Mouse (Mus musculus) MEL (cell line): ENCODE measurements at regions not wholly inside any gene's neighbourhood (a gene's known extent, or its start where the extent isn't known, plus 50 kb on each side); places are given as distances from the start of the nearest gene placed in this dataset.

Experiments
- DNase-seq: peaks from one replicate; pipeline ENCODE4 v3.0.0; 2011; ENCODE audit warnings: low read depth, low spot score
- H3K27ac ChIP-seq: 2 replicates; pipeline ENCODE4 v1.5.1; 2012; ENCODE audit warnings: low read depth, mild to moderate bottlenecking, control low read depth, low read length, moderate library complexity; ENCODE audit not compliant: control insufficient read depth
- H3K27me3 ChIP-seq, 2 experiments: fragments of 150-350 bp in 1 of 2; sonication (generic) in 1 of 2; 2 replicates each; pipeline ENCODE4 v1.6.1; 2012; ENCODE audit warnings: low read length in 2 of 2, mild to moderate bottlenecking in 2 of 2, improper control_type of control experiment in 1 of 2, moderate library complexity in 1 of 2; ENCODE audit not compliant: insufficient read depth in 2 of 2, control insufficient read depth in 1 of 2
- H3K36me3 ChIP-seq, 2 experiments: 2 replicates each; pipeline ENCODE4 v1.6.1; 2012 to 2014; ENCODE audit warnings: low read length in 2 of 2, improper control_type of control experiment in 1 of 2, inconsistent platforms in 1 of 2, mild to moderate bottlenecking in 1 of 2; ENCODE audit not compliant: insufficient read depth in 2 of 2, control insufficient read depth in 1 of 2
- H3K4me1 ChIP-seq, 2 experiments: fragments of 150-350 bp in 1 of 2; sonication (generic) in 1 of 2; 2 replicates each; pipeline ENCODE4 v1.6.1; 2012; ENCODE audit warnings: low read length in 2 of 2, improper control_type of control experiment in 1 of 2, mild to moderate bottlenecking in 1 of 2; ENCODE audit not compliant: insufficient read depth in 2 of 2, control insufficient read depth in 1 of 2
- H3K4me3 ChIP-seq, 2 experiments: fragments of 150-350 bp in 1 of 2; sonication (generic) in 1 of 2; 2 replicates each; pipeline ENCODE4 v1.5.1; 2012; ENCODE audit warnings: low read depth in 2 of 2, low read length in 2 of 2, mild to moderate bottlenecking in 2 of 2, moderate library complexity in 2 of 2, control low read depth in 1 of 2, improper control_type of control experiment in 1 of 2; ENCODE audit not compliant: control insufficient read depth in 1 of 2, insufficient read depth in 1 of 2
- H3K79me2 ChIP-seq: 2 replicates; pipeline ENCODE4 v1.6.1; 2012; ENCODE audit warnings: mild to moderate bottlenecking, low read length, moderate library complexity; ENCODE audit not compliant: control insufficient read depth, poor library complexity, insufficient read depth
- H3K9ac ChIP-seq: 2 replicates; pipeline ENCODE4 v1.6.1; 2012; ENCODE audit warnings: low read depth, mild to moderate bottlenecking, control low read depth, low read length, moderate library complexity; ENCODE audit not compliant: control insufficient read depth, poor library complexity, severe bottlenecking
- H3K9me3 ChIP-seq: fragments of 150-350 bp; sonication (generic); replicated peaks from 2 replicates; pipeline ENCODE4 v1.6.1; 2012; ENCODE audit warnings: mild to moderate bottlenecking, low read length, improper control_type of control experiment, moderate library complexity; ENCODE audit not compliant: insufficient read depth
- BHLHE40 ChIP-seq: IDR thresholded peaks from 2 replicates; pipeline ENCODE4 v1.6.1; 2012; ENCODE audit warnings: low read depth, mild to moderate bottlenecking, inconsistent platforms, low read length, improper control_type of control experiment, borderline replicate concordance
- CTCF ChIP-seq, 3 experiments: IDR thresholded peaks in 2 of 3; conservative IDR thresholded peaks in 1 of 3; 2 replicates each; pipeline ENCODE4 v1.5.1; 2011 to 2012; ENCODE audit warnings: low read length in 3 of 3, low read depth in 2 of 3, mild to moderate bottlenecking in 2 of 3, improper control_type of control experiment in 1 of 3, inconsistent platforms in 1 of 3, mixed read lengths in 1 of 3, moderate library complexity in 1 of 3; ENCODE audit not compliant: control insufficient read depth in 1 of 3, insufficient read depth in 1 of 3, poor library complexity in 1 of 3, severe bottlenecking in 1 of 3
- E2F4 ChIP-seq: IDR thresholded peaks from 2 replicates; pipeline ENCODE4 v1.6.1; 2011; ENCODE audit warnings: low read depth, low read length, improper control_type of control experiment, borderline replicate concordance
- ELF1 ChIP-seq: IDR thresholded peaks from 2 replicates; pipeline ENCODE4 v1.6.1; 2014; ENCODE audit warnings: low read depth, mild to moderate bottlenecking, inconsistent platforms, low read length, improper control_type of control experiment, moderate library complexity
- ETS1 ChIP-seq: IDR thresholded peaks from 2 replicates; pipeline ENCODE4 v1.6.1; 2012; ENCODE audit warnings: low read depth, mild to moderate bottlenecking, inconsistent platforms, low read length, improper control_type of control experiment, moderate library complexity
- GABPA ChIP-seq: IDR thresholded peaks from 2 replicates; pipeline ENCODE4 v1.6.1; 2012; ENCODE audit warnings: low read depth, mild to moderate bottlenecking, inconsistent platforms, low read length, improper control_type of control experiment, moderate library complexity
- GATA1 ChIP-seq: IDR thresholded peaks from 2 replicates; pipeline ENCODE4 v1.6.1; 2011; ENCODE audit warnings: low read depth, low read length, improper control_type of control experiment
- HCFC1 ChIP-seq: IDR thresholded peaks from 2 replicates; pipeline ENCODE4 v1.6.1; 2012; ENCODE audit warnings: low read depth, mild to moderate bottlenecking, inconsistent platforms, low read length, improper control_type of control experiment, moderate library complexity
- JUND ChIP-seq: IDR thresholded peaks from 2 replicates; pipeline ENCODE4 v1.6.1; 2011; ENCODE audit warnings: low read depth, mild to moderate bottlenecking, improper control_type of control experiment, low read length
- MAFK ChIP-seq: IDR thresholded peaks from 2 replicates; pipeline ENCODE4 v1.6.1; 2011; ENCODE audit warnings: low read depth, mild to moderate bottlenecking, low read length, improper control_type of control experiment, borderline replicate concordance
- MAX ChIP-seq: IDR thresholded peaks from 2 replicates; pipeline ENCODE4 v1.6.1; 2011; ENCODE audit warnings: low read length, improper control_type of control experiment
- MAZ ChIP-seq: IDR thresholded peaks from 2 replicates; pipeline ENCODE4 v1.6.1; 2012; ENCODE audit warnings: low read depth, mild to moderate bottlenecking, inconsistent platforms, low read length, improper control_type of control experiment
- MEF2A ChIP-seq: IDR thresholded peaks from 2 replicates; pipeline ENCODE4 v1.6.1; 2014; ENCODE audit warnings: low read depth, mild to moderate bottlenecking, inconsistent platforms, low read length, improper control_type of control experiment; ENCODE audit not compliant: poor library complexity, insufficient replicate concordance, severe bottlenecking; ENCODE audit errors: extremely low read depth
- MYB ChIP-seq: IDR thresholded peaks from 2 replicates; pipeline ENCODE4 v1.6.1; 2011; ENCODE audit warnings: mild to moderate bottlenecking, low read depth, low read length, improper control_type of control experiment
- NELFE ChIP-seq: IDR thresholded peaks from 2 replicates; pipeline ENCODE4 v1.6.1; 2011; ENCODE audit warnings: low read depth, low read length, improper control_type of control experiment
- POLR2A ChIP-seq, 2 experiments: IDR thresholded peaks; 2 replicates each; pipeline ENCODE4 v1.6.1; 2011 to 2012; ENCODE audit warnings: low read length in 2 of 2, mild to moderate bottlenecking in 2 of 2, control low read depth in 1 of 2, improper control_type of control experiment in 1 of 2, low read depth in 1 of 2, moderate library complexity in 1 of 2; ENCODE audit not compliant: control insufficient read depth in 1 of 2, insufficient read depth in 1 of 2, poor library complexity in 1 of 2
- POLR2AphosphoS2 ChIP-seq: IDR thresholded peaks from 2 replicates; pipeline ENCODE4 v1.6.1; 2011; ENCODE audit warnings: low read length, improper control_type of control experiment
- SMC3 ChIP-seq: IDR thresholded peaks from 2 replicates; pipeline ENCODE4 v1.6.1; 2011; ENCODE audit warnings: low read depth, low read length, improper control_type of control experiment
- TCF12 ChIP-seq: IDR thresholded peaks from 2 replicates; pipeline ENCODE4 v1.6.1; 2014; ENCODE audit warnings: low read depth, mild to moderate bottlenecking, inconsistent platforms, low read length, improper control_type of control experiment, moderate library complexity
- USF1 ChIP-seq: IDR thresholded peaks from 2 replicates; pipeline ENCODE4 v1.6.1; 2014; ENCODE audit warnings: low read depth, mild to moderate bottlenecking, inconsistent platforms, low read length, improper control_type of control experiment, moderate library complexity
- USF2 ChIP-seq, 2 experiments: IDR thresholded peaks; 2 replicates each; pipeline ENCODE4 v1.6.1; 2011 to 2012; ENCODE audit warnings: improper control_type of control experiment in 2 of 2, low read length in 2 of 2, borderline replicate concordance in 1 of 2, inconsistent platforms in 1 of 2, low read depth in 1 of 2, mild to moderate bottlenecking in 1 of 2; ENCODE audit not compliant: insufficient read depth in 1 of 2
- ZC3H11A ChIP-seq: IDR thresholded peaks from 2 replicates; pipeline ENCODE4 v1.6.1; 2012; ENCODE audit warnings: low read depth, mild to moderate bottlenecking, inconsistent platforms, low read length, improper control_type of control experiment
- ZKSCAN1 ChIP-seq: IDR thresholded peaks from 2 replicates; pipeline ENCODE4 v1.6.1; 2012; ENCODE audit warnings: low read depth, mild to moderate bottlenecking, inconsistent platforms, low read length, improper control_type of control experiment, moderate library complexity
- ZMIZ1 ChIP-seq: IDR thresholded peaks from 2 replicates; pipeline ENCODE4 v1.6.1; 2012; ENCODE audit warnings: low read depth, mild to moderate bottlenecking, inconsistent platforms, low read length, improper control_type of control experiment, moderate library complexity
- ZNF384 ChIP-seq: IDR thresholded peaks from 2 replicates; pipeline ENCODE4 v1.6.1; 2012; ENCODE audit warnings: low read depth, mild to moderate bottlenecking, inconsistent platforms, low read length, improper control_type of control experiment

- no peak for DNase-seq
- no peaks in the 10 kb centered on the region for H3K4me1 ChIP-seq
- no peak overlapping the region for H3K4me3 ChIP-seq
- no peaks in the 10 kb centered on the region for H3K9me3 ChIP-seq
- no peaks in the 10 kb centered on the region for H3K36me3 ChIP-seq
- H3K27ac ChIP-seq, result no peak overlapping the region
- no peak for TF ChIP-seq ZMIZ1
- TF ChIP-seq BHLHE40, result no peak
- TF ChIP-seq POLR2AphosphoS2, result no peak
- TF ChIP-seq ELF1, result no peak
- no peak for TF ChIP-seq MAFK
- TF ChIP-seq MYB, result no peak
- TF ChIP-seq E2F4, result no peak
- no peak for TF ChIP-seq GABPA
- no peak for TF ChIP-seq SMC3
- no peak for TF ChIP-seq TCF12
- no peak for TF ChIP-seq HCFC1
- TF ChIP-seq CTCF (IDR thresholded peaks at IDR 0.05 in 2 of 3, conservative IDR thresholded peaks at IDR 0.05 in 1 of 3; ENCODE audit: control insufficient read depth in 1 of 3, insufficient read depth in 1 of 3, low read depth in 2 of 3, low read length in 3 of 3, poor library complexity in 1 of 3, severe bottlenecking in 1 of 3), result no peak
- no peak for TF ChIP-seq JUND
- no peak for TF ChIP-seq ZC3H11A
- no peak for TF ChIP-seq MEF2A
- TF ChIP-seq, all 39 proteins: peak for 0
- Histone ChIP-seq H3K27me3 (no peaks in the 10 kb centered on the region), H3K79me2 (no peaks in the 10 kb centered on the region), H3K9ac (no peak overlapping the region)
Observed at GRCm38 (mm10) chr8:33012784-33013183, 415.7 kb upstream of the 5930422O12Rik start.

DNA sequence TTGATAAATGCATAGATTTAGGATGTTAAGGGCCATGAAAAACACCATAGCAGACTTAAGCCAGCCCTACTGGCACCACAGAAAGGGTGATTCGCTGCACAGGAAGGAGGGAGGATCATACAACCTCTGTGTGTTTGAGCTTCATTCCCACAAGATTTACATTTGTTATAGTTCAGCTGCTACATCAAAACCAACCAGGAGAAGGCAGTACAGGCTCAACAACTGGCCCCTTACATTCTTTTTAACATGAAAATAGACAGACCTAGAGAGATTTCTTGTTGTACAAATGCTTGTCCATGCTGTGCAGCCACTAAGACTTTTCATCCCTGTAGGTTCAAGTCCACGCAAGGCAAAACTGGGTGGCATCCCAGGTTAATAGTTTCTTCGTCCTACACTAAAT lies 412.6 kb upstream of the 5930422O12Rik start:
- no peaks in the 10 kb centered on the region for H3K4me1 ChIP-seq
- DNase-seq, result no peak
- no peaks in the 10 kb centered on the region for H3K79me2 ChIP-seq
- no peak for TF ChIP-seq E2F4
- TF ChIP-seq ELF1, result no peak
- no peak for TF ChIP-seq MAFK
- no peak for TF ChIP-seq GATA1
- TF ChIP-seq ZMIZ1, result no peak
- TF ChIP-seq USF2 (IDR thresholded peaks at IDR 0.05; ENCODE audit: borderline replicate concordance in 1 of 2, insufficient read depth in 1 of 2, low read depth in 1 of 2, low read length in 2 of 2), result no peak
- no peak for TF ChIP-seq ZKSCAN1
- no peak for TF ChIP-seq ETS1
- no peak for TF ChIP-seq CTCF (IDR thresholded peaks at IDR 0.05 in 2 of 3, conservative IDR thresholded peaks at IDR 0.05 in 1 of 3; ENCODE audit: control insufficient read depth in 1 of 3, insufficient read depth in 1 of 3, low read depth in 2 of 3, low read length in 3 of 3, poor library complexity in 1 of 3, severe bottlenecking in 1 of 3)
- no peak for TF ChIP-seq POLR2A (IDR thresholded peaks at IDR 0.05; ENCODE audit: control insufficient read depth in 1 of 2, insufficient read depth in 1 of 2, low read depth in 1 of 2, low read length in 2 of 2, poor library complexity in 1 of 2)
- no peak for TF ChIP-seq USF1
- no peak for TF ChIP-seq POLR2AphosphoS2
- no peak for TF ChIP-seq NELFE
- TF ChIP-seq ZNF384, result no peak
- no peak for TF ChIP-seq MAX
- no peak for TF ChIP-seq MAZ
- TF ChIP-seq MEF2A, result no peak
- H3K9me3 ChIP-seq, result no peaks in the 10 kb centered on the region
- no peak overlapping the region for H3K9ac ChIP-seq
- H3K36me3 ChIP-seq, result no peaks in the 10 kb centered on the region
- H3K4me3 ChIP-seq, result no peak overlapping the region
- no peak overlapping the region for H3K27ac ChIP-seq
- no peaks in the 10 kb centered on the region for H3K27me3 ChIP-seq
